Mouse (Mus musculus): ENCODE measurements at regions not wholly inside any gene's neighbourhood (a gene's known extent, or its start where the extent isn't known, plus 50 kb on each side); places are given as distances from the start of the nearest gene placed in this dataset.

DNA sequence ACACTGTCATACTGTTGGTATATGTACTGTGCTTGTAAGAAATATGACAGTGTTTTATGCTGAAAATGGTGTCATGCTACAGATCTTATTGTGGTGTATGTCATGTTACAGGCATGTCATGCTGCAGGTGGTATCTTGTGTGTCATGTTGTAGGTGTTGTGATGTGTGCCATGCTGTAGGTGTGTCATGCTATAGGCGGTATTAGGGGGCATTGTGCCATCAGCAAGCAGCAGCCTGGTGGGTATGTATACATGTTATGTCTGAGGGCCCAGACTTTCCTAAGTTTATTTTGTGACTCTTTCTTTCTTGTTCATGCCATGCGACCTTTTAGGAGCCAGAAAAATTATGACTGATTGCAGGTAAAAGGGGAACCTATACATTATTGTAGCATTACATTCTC lies 134.7 kb upstream of the Foxa2 start:
- no peak overlapping the region for H3K4me2 ChIP-seq

GRCm38 (mm10) chr2:148182492-148183052 lies 135.8 kb upstream of the Foxa2 start:
- Histone ChIP-seq H3K9ac (no peak overlapping the region), H3K4me2 (no peak overlapping the region), H3K4me1 (no peaks in the 10 kb centered on the region), H3K9me3 (replicated peaks) (no peaks in the 10 kb centered on the region), H3K36me3 (ENCODE audit: poor library complexity, severe bottlenecking) (no peaks in the 10 kb centered on the region), H3K4me3 (no peak overlapping the region), H3K27ac (no peak overlapping the region), H3K27me3 (no peaks in the 10 kb centered on the region)
- 83% methylated on average over 3 of the region's 3 CpGs for WGBS
- no peak for ATAC-seq

More for the DNA sequence above, 134.7 kb upstream of the Foxa2 start:
- no peaks in the 10 kb centered on the region for H3K4me1 ChIP-seq
- H3K9me3 ChIP-seq (replicated peaks) = no peaks in the 10 kb centered on the region
- no peaks in the 10 kb centered on the region for H3K36me3 ChIP-seq (ENCODE audit: poor library complexity, severe bottlenecking)
- H3K27me3 ChIP-seq = no peaks in the 10 kb centered on the region
- 89% methylated on average over 2 of the region's 2 CpGs for WGBS
- ATAC-seq = no peak
- H3K27ac ChIP-seq = no peak overlapping the region
- H3K9ac ChIP-seq = no peak overlapping the region
- no peak overlapping the region for H3K4me3 ChIP-seq

DNA sequence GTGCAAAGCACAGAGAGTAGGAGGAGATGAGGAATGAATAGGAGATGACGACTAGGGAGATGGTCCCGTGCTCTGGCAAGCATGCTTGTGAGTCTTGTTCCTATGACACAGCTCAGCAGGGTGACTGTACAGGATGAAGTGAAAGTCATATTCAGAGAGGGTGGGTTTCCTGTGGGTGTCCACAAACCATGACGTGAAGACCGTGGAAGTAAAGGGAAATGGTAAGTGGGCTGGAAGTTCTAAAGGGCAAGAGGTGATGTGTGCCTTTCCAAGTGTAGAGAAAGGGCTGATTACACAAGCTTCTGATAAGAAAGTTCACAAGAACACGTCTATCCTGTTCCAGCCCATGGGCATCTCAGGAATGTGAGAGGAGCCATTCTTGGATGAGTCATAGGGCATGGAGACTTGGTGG lies 138.0 kb upstream of the Foxa2 start:
- no peaks in the 10 kb centered on the region for H3K9me3 ChIP-seq (replicated peaks)
- H3K27ac ChIP-seq = no peak overlapping the region
- no peaks in the 10 kb centered on the region for H3K27me3 ChIP-seq
- H3K4me1 ChIP-seq = no peaks in the 10 kb centered on the region
- 85% methylated on average over 5 of the region's 5 CpGs for WGBS
- no peak for ATAC-seq
- no peak overlapping the region for H3K9ac ChIP-seq
- no peaks in the 10 kb centered on the region for H3K36me3 ChIP-seq (ENCODE audit: poor library complexity, severe bottlenecking)
- H3K4me3 ChIP-seq = no peak overlapping the region
- H3K4me2 ChIP-seq = no peak overlapping the region

- H3K4me1 ChIP-seq = no peaks in the 10 kb centered on the region
- H3K27ac ChIP-seq = no peak overlapping the region
- H3K4me2 ChIP-seq = no peak overlapping the region
- H3K27me3 ChIP-seq = no peaks in the 10 kb centered on the region
- whole genome bisulfite sequencing = 91% methylated on average over 7 of the region's 7 CpGs
- H3K4me3 ChIP-seq = no peak overlapping the region
- no peak for ATAC-seq
- H3K9ac ChIP-seq = no peak overlapping the region
- H3K36me3 ChIP-seq (ENCODE audit: poor library complexity, severe bottlenecking) = no peaks in the 10 kb centered on the region
- H3K9me3 ChIP-seq (replicated peaks) = no peaks in the 10 kb centered on the region
Observed at GRCm38 (mm10) chr2:148186363-148186991, 139.7 kb upstream of the Foxa2 start.

DNA sequence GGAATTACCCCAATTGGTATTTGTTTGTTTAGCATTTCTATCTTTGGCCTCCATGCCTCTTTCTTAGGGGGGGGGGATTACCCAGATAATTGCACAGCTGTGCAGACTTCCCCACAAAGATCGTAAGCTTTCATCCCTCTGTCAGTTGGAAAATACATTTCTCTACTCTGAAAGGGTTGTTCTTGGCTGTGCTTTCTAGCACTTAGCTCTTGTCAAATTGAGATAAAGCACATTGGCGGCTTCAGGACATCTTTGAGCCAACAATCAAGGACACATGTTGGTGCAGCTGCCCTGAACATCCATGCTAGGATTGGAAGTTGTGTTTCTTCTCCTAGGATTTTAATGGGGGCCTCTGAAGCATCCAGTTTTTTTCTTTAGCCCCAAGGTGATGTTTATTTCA lies 142.1 kb upstream of the Foxa2 start:
- Histone ChIP-seq H3K4me3 (no peak overlapping the region), H3K27me3 (no peaks in the 10 kb centered on the region), H3K4me2 (no peak overlapping the region), H3K9me3 (replicated peaks) (no peaks in the 10 kb centered on the region), H3K36me3 (ENCODE audit: poor library complexity, severe bottlenecking) (no peaks in the 10 kb centered on the region), H3K4me1 (no peaks in the 10 kb centered on the region), H3K9ac (no peak overlapping the region), H3K27ac (no peak overlapping the region)
- no peak for ATAC-seq
- WGBS = 85% methylated on average over 2 of the region's 2 CpGs

- no peak overlapping the region for H3K27ac ChIP-seq
Observed at GRCm38 (mm10) chr2:148189287-148189686, 142.5 kb upstream of the Foxa2 start.

DNA sequence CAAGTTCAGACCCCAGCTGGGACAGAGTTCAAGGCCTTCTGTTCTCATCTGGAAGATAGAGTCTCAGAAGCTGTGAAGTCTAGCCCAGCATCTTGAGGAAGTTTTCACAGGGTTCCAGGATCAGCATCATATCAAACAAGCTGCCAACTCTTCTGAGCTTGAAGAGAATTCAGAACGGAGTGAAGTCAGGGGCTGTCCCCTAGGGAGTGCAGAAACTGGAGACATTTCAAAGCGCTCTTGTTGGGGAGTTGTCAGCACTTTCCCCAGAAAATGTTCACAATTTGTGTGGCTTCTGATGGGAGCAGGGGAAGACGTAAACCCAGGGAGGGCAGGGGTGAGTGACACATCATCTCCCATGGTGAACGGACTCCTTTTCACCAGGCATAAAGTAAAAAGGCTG lies 146.2 kb upstream of the Foxa2 start:
- Histone ChIP-seq H3K4me2 (no peak overlapping the region), H3K36me3 (ENCODE audit: poor library complexity, severe bottlenecking) (no peaks in the 10 kb centered on the region), H3K9me3 (replicated peaks) (no peaks in the 10 kb centered on the region), H3K9ac (no peak overlapping the region), H3K27me3 (no peaks in the 10 kb centered on the region), H3K27ac (no peak overlapping the region), H3K4me1 (no peaks in the 10 kb centered on the region), H3K4me3 (no peak overlapping the region)
- 63% methylated on average over 4 of the region's 4 CpGs for WGBS
- ATAC-seq = no peak

More at GRCm38 (mm10) chr2:148189287-148189686, 142.5 kb upstream of the Foxa2 start:
- H3K27me3 ChIP-seq = no peaks in the 10 kb centered on the region
- 77% methylated on average over 5 of the region's 5 CpGs for WGBS
- H3K9me3 ChIP-seq (replicated peaks) = no peaks in the 10 kb centered on the region
- H3K4me1 ChIP-seq = no peaks in the 10 kb centered on the region
- ATAC-seq = no peak
- no peak overlapping the region for H3K4me2 ChIP-seq
- no peak overlapping the region for H3K9ac ChIP-seq
- H3K36me3 ChIP-seq (ENCODE audit: poor library complexity, severe bottlenecking) = no peaks in the 10 kb centered on the region
- H3K4me3 ChIP-seq = no peak overlapping the region

DNA sequence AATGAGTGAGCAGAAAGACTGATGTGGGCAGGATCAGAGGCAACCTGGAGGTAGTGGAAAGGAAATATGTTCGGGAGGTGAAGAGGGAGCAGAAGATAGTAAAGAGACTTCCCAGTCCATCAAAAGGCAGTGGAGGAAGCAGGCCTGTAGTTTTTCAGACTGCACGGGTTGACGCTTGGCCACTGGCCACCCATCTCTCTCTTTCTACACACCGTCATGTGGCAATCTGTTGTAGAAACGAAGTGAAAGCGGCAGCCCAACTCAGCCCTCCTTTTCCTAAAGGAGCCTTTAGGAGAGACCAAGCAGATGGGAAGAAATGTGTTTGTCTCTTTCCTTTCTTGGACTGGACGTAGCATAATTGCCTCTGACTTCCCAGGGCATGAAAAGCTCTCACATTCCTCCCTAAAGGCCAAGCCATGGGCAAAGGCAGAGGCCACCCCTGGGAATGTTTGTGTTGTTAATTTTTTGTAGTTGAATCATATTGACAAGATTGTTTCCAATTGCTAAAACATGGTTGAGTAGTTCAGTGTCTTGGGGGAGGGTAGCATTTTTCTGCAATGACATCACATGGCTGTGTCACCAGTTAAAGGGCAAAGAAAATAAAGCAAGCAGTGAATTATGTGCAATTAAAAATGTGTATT lies 150.7 kb upstream of the Foxa2 start:
- H3K27ac ChIP-seq = no peak overlapping the region
- no peak overlapping the region for H3K4me3 ChIP-seq
- no peaks in the 10 kb centered on the region for H3K9me3 ChIP-seq (replicated peaks)
- H3K9ac ChIP-seq = no peak overlapping the region
- no peak for ATAC-seq
- H3K36me3 ChIP-seq (ENCODE audit: poor library complexity, severe bottlenecking) = no peaks in the 10 kb centered on the region
- H3K4me2 ChIP-seq = no peak overlapping the region
- H3K4me1 ChIP-seq = no peaks in the 10 kb centered on the region
- H3K27me3 ChIP-seq = no peaks in the 10 kb centered on the region
- 88% methylated on average over 7 of the region's 7 CpGs for WGBS

- no peaks in the 10 kb centered on the region for H3K36me3 ChIP-seq (ENCODE audit: poor library complexity, severe bottlenecking)
- no peak overlapping the region for H3K27ac ChIP-seq
- ATAC-seq = peak; percentile 53; the same call in 1 of the 2 replicates
- H3K9me3 ChIP-seq (replicated peaks) = no peaks in the 10 kb centered on the region
- no peak overlapping the region for H3K4me2 ChIP-seq
- no peak overlapping the region for H3K9ac ChIP-seq
- H3K27me3 ChIP-seq = no peaks in the 10 kb centered on the region
- 37% methylated on average over 1 of the region's 1 CpGs for WGBS
- H3K4me1 ChIP-seq = no peaks in the 10 kb centered on the region
- no peak overlapping the region for H3K4me3 ChIP-seq
Observed at GRCm38 (mm10) chr2:148206633-148207032, 159.9 kb upstream of the Foxa2 start.

DNA sequence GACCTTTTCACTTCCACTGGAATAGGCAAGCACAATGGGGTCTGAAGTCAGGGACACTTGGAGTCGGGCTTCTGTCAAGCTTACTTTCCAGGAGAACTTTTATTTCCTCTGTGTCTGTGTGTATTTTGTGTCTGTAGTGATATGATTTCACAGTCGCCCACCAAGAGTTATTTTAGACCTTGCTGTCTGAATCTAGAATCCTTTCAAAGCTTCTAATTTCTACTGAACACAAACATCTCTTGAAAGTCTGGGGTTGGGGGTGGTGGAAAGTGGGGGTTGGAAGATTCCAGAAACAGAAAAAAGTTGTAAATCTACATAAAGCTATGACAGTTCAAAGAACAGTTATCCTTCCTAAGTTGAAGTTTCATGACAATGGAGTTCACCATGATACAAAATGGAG lies 164.0 kb upstream of the Foxa2 start:
- WGBS = 69% methylated on average over 2 of the region's 2 CpGs
- no peaks in the 10 kb centered on the region for H3K9me3 ChIP-seq (replicated peaks)
- H3K4me1 ChIP-seq = no peaks in the 10 kb centered on the region
- H3K27ac ChIP-seq = no peak overlapping the region
- no peak overlapping the region for H3K9ac ChIP-seq
- H3K4me3 ChIP-seq = no peak overlapping the region
- H3K27me3 ChIP-seq = no peaks in the 10 kb centered on the region
- ATAC-seq = no peak
- no peaks in the 10 kb centered on the region for H3K36me3 ChIP-seq (ENCODE audit: poor library complexity, severe bottlenecking)
- H3K4me2 ChIP-seq = no peak overlapping the region

GRCm38 (mm10) chr2:148217136-148217535 lies 170.4 kb upstream of the Foxa2 start:
- Histone ChIP-seq H3K4me1 (no peaks in the 10 kb centered on the region), H3K4me3 (no peak overlapping the region), H3K4me2 (no peak overlapping the region), H3K27me3 (no peaks in the 10 kb centered on the region), H3K27ac (no peak overlapping the region), H3K9me3 (replicated peaks) (no peaks in the 10 kb centered on the region), H3K36me3 (ENCODE audit: poor library complexity, severe bottlenecking) (no peaks in the 10 kb centered on the region), H3K9ac (no peak overlapping the region)
- no peak for ATAC-seq
- WGBS = 88% methylated on average over 4 of the region's 4 CpGs

DNA sequence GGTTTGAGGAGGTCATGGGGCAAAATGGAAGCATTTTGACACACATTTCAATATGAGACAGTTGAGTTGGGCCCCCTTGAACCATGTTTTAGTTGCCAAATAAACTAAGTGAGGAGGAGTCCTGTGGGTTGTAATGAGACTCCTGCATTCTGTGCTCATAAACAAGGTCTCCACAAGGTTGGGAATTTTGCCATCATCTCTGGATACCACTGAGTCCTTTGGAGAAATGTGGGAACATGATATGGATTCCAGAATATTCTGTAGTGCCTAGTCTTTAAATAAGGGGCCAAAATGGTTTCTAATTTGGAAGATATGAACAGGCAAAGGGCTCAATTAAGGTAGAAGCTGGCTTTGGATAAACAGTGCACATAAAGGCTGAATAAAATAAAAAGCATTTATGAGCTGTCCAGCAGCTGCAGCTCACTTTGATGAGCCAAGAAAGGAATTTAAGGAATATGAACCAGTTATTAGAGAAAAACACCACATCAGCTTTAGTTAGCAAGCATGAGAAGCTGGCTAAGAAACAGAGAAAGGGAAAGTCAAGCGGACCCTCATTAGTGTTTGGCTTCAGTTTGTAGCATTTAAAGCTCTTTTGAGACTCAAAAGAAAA lies 161.3 kb upstream of the Sstr4 start:
- Histone ChIP-seq H3K4me1 (no peaks in the 10 kb centered on the region), H3K9ac (no peak overlapping the region), H3K27me3 (no peaks in the 10 kb centered on the region), H3K9me3 (replicated peaks) (no peaks in the 10 kb centered on the region), H3K4me2 (no peak overlapping the region), H3K36me3 (ENCODE audit: poor library complexity, severe bottlenecking) (no peaks in the 10 kb centered on the region), H3K4me3 (no peak overlapping the region), H3K27ac (no peak overlapping the region)
- ATAC-seq = no peak
- 74% methylated on average over 1 of the region's 1 CpGs for WGBS
